Mouse (Mus musculus) stomach, embryonic 14.5 days (tissue): ENCODE results near the gene D430019H16Rik. TPM values are rescaled to one million over a fixed set of nuclear protein-coding genes. Genes with fewer than 3 reads are reported as not detected.

Source experiments
- ATAC-seq: fragments of 200-750 bp; cut with Nextera tagmentation; 2 replicates; pipeline ENCODE4 v1.8.0; 2017; ENCODE audit warnings: low read depth, moderate TSS enrichment; ENCODE audit not compliant: insufficient number of reproducible peaks, insufficient read depth, low FRiP score
- H3K27ac ChIP-seq: fragments of 300-500 bp; sonication (generic); 2 replicates; pipeline ENCODE4 v1.5.1; 2014; ENCODE audit warnings: mild to moderate bottlenecking, low read length, moderate library complexity, mixed read lengths
- H3K27me3 ChIP-seq: fragments of 300-500 bp; sonication (generic); 2 replicates; pipeline ENCODE4 v1.6.1; 2014; ENCODE audit warnings: low read length, control low read depth, mixed read lengths; ENCODE audit not compliant: control insufficient read depth, insufficient read depth
- H3K36me3 ChIP-seq: fragments of 300-500 bp; sonication (generic); 2 replicates; pipeline ENCODE4 v1.6.1; 2014; ENCODE audit warnings: mild to moderate bottlenecking, control low read depth, low read length, moderate library complexity, mixed read lengths; ENCODE audit not compliant: control insufficient read depth, insufficient read depth
- H3K4me1 ChIP-seq: fragments of 300-500 bp; sonication (generic); 2 replicates; pipeline ENCODE4 v1.6.1; 2014; ENCODE audit warnings: low read length, control low read depth, mixed read lengths; ENCODE audit not compliant: control insufficient read depth, insufficient read depth
- H3K4me2 ChIP-seq: fragments of 300-500 bp; sonication (generic); replicated peaks from 2 replicates; pipeline ENCODE4 v1.6.1; 2014; ENCODE audit warnings: low read depth, low read length, control low read depth
- H3K4me3 ChIP-seq: fragments of 300-500 bp; sonication (generic); 2 replicates; pipeline ENCODE4 v1.5.1; 2014; ENCODE audit warnings: low read depth, low read length, control low read depth
- H3K9ac ChIP-seq: fragments of 300-500 bp; sonication (generic); replicated peaks from 2 replicates; pipeline ENCODE4 v1.6.1; 2014; ENCODE audit warnings: low read depth, mild to moderate bottlenecking, control low read depth, low read length, moderate library complexity, mixed read lengths
- H3K9me3 ChIP-seq: fragments of 300-500 bp; sonication (generic); 2 replicates; pipeline ENCODE4 v1.6.1; 2016; ENCODE audit warnings: low read depth, low read length, control low read depth; ENCODE audit not compliant: control insufficient read depth
- WGBS: fragments of 180-500 bp; shearing (Covaris S2); extraction: QIAGEN DNeasy Blood & Tissue Kit; methylation state at CpG from one replicate; pipeline ENCODE4 v1.1.7; 2014; 5-methylcytosine and 5-hydroxymethylcytosine counted together
- polyA plus RNA-seq: library from polyadenylated mRNA; unstranded; fragments of >200 nt; fragmentation: Nextera tagmentation; extraction: Ambion mirVana; gene quantifications from 2 replicates; pipeline ENCODE4 v1.2.1, GENCODE M21; 2014

Gene D430019H16Rik
- polyA plus RNA-seq, result 3.8 and 4.7 TPM in 2 replicates

DNA sequence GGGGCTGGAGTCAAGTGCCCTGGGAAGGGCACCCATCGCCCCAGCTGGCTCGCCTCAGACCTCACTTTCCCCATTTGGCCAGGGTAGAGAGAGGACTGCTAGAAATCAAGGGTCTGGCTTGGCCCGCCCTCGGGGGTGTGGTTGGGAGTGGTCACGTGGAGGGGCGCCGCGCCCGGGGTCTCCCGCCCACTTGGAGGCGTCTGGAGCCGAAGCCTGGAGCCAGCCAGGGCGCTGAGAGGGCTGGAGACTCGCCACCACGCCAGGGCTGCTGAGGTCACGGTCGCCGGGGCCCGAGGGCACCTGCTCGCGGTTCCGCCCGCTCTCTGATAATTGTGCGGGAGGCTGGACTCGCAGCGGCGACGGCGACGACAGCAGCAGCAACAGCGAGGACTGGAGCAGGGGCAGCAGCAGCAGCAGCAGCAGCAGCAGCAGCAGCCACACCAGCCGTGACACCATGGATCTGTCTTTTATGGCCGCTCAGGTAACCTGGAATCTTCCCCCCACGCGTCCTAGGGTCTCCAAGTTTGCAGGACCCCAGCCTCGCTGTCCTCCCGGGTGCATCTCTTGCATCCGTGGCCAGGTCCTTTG is at the start of gene D430019H16Rik:
Gene D430019H16Rik (plus strand): TSS at position 187 of the 588 bp plus-strand sequence.
- peak; percentile 87 for ATAC-seq

GRCm38 (mm10) chr12:105406008-105406407 is 47.6 kb upstream of the D430019H16Rik start:
- no peaks in the 10 kb centered on the region for H3K9me3 ChIP-seq
- no peak overlapping the region for H3K4me3 ChIP-seq
- no peaks in the 10 kb centered on the region for H3K27me3 ChIP-seq
- ATAC-seq, result no peak
- no peak overlapping the region for H3K27ac ChIP-seq
- H3K4me2 ChIP-seq, result no peak overlapping the region
- no peaks in the 10 kb centered on the region for H3K4me1 ChIP-seq
- H3K9ac ChIP-seq, result no peak overlapping the region
- no peaks in the 10 kb centered on the region for H3K36me3 ChIP-seq
- 57% methylated on average over 6 of the region's 6 CpGs for WGBS

More for the DNA sequence above, at the start of gene D430019H16Rik:
- no peaks in the 10 kb centered on the region for H3K27me3 ChIP-seq
- H3K4me2 ChIP-seq, result peak within 1 kb of the TSS; percentile 87
- H3K4me3 ChIP-seq, result peak within 1 kb of the TSS; percentile 62
- peak within 1 kb of the TSS; percentile 48; the same call in 1 of the 2 replicates for H3K27ac ChIP-seq
- H3K4me1 ChIP-seq, result peaks cover 8% of the 10 kb centered on the region; the same call in 1 of the 2 replicates
- under 1% methylated on average over 38 of the region's 38 CpGs for WGBS
- no peaks in the 10 kb centered on the region for H3K36me3 ChIP-seq
- H3K9me3 ChIP-seq, result no peaks in the 10 kb centered on the region
- H3K9ac ChIP-seq, result peak within 1 kb of the TSS; percentile 60

DNA sequence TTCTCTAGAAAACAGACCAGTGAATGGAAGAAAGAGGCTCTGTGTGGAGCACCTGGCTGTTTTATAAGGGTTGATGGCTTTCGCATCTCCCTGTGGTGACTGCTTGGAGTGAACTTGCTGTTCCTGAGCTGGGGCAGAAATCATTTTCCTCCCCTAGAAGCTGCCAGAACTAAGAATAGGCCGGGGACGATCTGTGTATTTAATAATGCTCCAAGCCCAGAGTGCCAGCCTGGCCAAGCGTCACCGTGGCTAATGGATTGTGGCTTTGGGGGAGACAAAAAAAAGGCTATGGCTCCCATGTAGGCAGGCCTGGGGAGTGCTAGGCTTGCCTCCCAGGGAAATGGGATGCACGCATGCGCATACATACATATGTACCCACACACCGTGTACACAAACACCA is 39.7 kb upstream of the D430019H16Rik start:
- WGBS, result 90% methylated on average over 8 of the region's 8 CpGs
- H3K27me3 ChIP-seq, result no peaks in the 10 kb centered on the region
- H3K9me3 ChIP-seq, result no peaks in the 10 kb centered on the region
- H3K9ac ChIP-seq, result no peak overlapping the region
- no peaks in the 10 kb centered on the region for H3K4me1 ChIP-seq
- no peak overlapping the region for H3K4me2 ChIP-seq
- H3K36me3 ChIP-seq, result no peaks in the 10 kb centered on the region
- H3K4me3 ChIP-seq, result no peak overlapping the region
- no peak for ATAC-seq
- no peak overlapping the region for H3K27ac ChIP-seq

DNA sequence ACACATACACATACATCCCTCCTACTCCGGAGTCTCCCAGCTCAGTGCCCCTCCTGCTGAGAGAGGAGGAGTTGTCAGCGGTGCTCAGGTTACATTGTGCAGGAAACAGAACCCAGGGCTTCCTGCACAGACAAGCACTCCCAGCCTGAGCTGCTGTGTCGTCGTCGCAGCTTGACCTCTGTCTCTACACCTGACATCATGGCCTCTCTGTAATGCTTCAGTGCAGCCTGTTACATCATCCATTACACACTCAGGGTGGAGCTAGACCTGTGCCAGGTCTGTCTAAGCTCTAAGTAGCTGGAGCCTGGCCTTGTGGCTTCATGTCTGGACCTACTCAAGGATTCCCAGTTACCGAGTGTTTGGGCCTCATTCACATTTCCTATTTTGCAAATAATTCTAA is 33.2 kb upstream of the D430019H16Rik start:
- H3K36me3 ChIP-seq, result no peaks in the 10 kb centered on the region
- no peak for ATAC-seq
- H3K4me3 ChIP-seq, result no peak overlapping the region
- 39% methylated on average over 6 of the region's 6 CpGs for WGBS
- H3K27me3 ChIP-seq, result no peaks in the 10 kb centered on the region
- H3K9me3 ChIP-seq, result no peaks in the 10 kb centered on the region
- H3K9ac ChIP-seq, result no peak overlapping the region
- no peak overlapping the region for H3K27ac ChIP-seq
- H3K4me1 ChIP-seq, result no peaks in the 10 kb centered on the region
- H3K4me2 ChIP-seq, result no peak overlapping the region

DNA sequence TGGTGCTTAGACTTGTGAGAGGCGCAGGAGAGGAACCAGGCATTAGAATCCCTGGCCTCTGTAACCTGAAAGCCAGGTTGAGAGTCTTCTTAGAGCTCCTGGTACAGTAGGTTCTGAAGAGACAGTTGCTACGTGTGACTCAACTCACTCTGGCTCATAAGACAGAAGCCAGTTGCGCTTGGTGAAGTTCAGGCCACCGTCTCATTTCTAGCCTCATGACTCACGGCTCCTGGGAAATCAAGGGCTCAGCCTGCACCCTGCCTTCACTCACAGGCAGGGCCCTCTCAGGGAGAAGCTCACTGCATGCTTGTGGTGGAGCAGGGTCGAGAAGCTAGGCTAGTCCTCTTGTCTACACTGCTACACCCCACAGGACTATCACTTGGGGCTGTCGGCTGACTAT is 27.1 kb upstream of the D430019H16Rik start:
- H3K27ac ChIP-seq, result no peak overlapping the region
- no peaks in the 10 kb centered on the region for H3K4me1 ChIP-seq
- no peaks in the 10 kb centered on the region for H3K27me3 ChIP-seq
- no peak for ATAC-seq
- WGBS, result 75% methylated on average over 7 of the region's 7 CpGs
- no peaks in the 10 kb centered on the region for H3K9me3 ChIP-seq
- H3K9ac ChIP-seq, result no peak overlapping the region
- no peak overlapping the region for H3K4me2 ChIP-seq
- no peaks in the 10 kb centered on the region for H3K36me3 ChIP-seq
- no peak overlapping the region for H3K4me3 ChIP-seq

DNA sequence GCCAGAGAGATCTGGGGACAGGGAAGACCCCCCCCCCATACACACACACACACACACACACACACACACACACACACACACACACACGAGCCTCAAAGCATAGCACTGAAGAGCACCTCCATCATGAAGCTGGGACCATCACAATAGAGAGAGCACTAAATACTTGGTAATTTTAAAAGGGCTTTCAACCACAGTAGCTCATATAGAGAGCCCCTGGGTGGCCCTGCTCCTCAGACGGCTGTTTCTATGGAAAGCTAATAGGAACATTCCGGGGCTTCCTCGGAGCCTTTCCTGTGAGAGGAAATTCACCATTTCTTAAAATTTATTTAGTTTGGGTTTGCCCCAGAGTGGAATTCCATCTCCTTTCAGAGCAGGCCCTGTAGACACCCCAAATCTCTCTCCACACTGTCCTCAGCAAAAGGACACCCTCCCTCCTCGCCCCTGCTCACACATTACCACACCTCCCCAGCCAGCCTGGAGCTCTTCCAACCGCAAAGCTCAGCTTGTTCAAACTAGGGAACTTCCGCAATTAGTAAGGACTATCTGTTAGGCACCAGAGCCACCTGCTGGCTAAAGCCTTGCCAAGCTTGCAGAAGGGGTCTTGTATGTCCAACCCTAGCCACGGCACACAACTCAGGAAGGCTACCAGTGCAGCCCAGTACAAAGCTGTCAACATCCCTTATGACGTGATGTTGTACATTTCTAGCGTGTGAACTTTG is 26.5 kb upstream of the D430019H16Rik start:
- WGBS, result 33% methylated on average over 10 of the region's 10 CpGs
- no peak overlapping the region for H3K27ac ChIP-seq
- no peaks in the 10 kb centered on the region for H3K27me3 ChIP-seq
- H3K4me2 ChIP-seq, result 0 out of 2 replicates have a peak overlapping the region, but pooled peaks have one; percentile 8
- no peaks in the 10 kb centered on the region for H3K4me1 ChIP-seq
- no peaks in the 10 kb centered on the region for H3K36me3 ChIP-seq
- H3K4me3 ChIP-seq, result no peak overlapping the region
- no peaks in the 10 kb centered on the region for H3K9me3 ChIP-seq
- ATAC-seq, result peak; percentile 63; the same call in 1 of the 2 replicates
- no peak overlapping the region for H3K9ac ChIP-seq

GRCm38 (mm10) chr12:105431872-105432271 is 21.8 kb upstream of the D430019H16Rik start:
- H3K9me3 ChIP-seq, result no peaks in the 10 kb centered on the region
- WGBS, result 48% methylated on average over 3 of the region's 3 CpGs
- H3K27me3 ChIP-seq, result no peaks in the 10 kb centered on the region
- H3K36me3 ChIP-seq, result no peaks in the 10 kb centered on the region
- no peaks in the 10 kb centered on the region for H3K4me1 ChIP-seq
- no peak overlapping the region for H3K4me3 ChIP-seq
- H3K4me2 ChIP-seq, result no peak overlapping the region
- no peak for ATAC-seq
- no peak overlapping the region for H3K27ac ChIP-seq
- no peak overlapping the region for H3K9ac ChIP-seq

GRCm38 (mm10) chr12:105432807-105433206 is 20.8 kb upstream of the D430019H16Rik start:
- no peak overlapping the region for H3K9ac ChIP-seq
- no peak for ATAC-seq
- no peak overlapping the region for H3K4me3 ChIP-seq
- no peak overlapping the region for H3K27ac ChIP-seq
- no peaks in the 10 kb centered on the region for H3K9me3 ChIP-seq
- no peak overlapping the region for H3K4me2 ChIP-seq
- H3K4me1 ChIP-seq, result no peaks in the 10 kb centered on the region
- H3K27me3 ChIP-seq, result no peaks in the 10 kb centered on the region
- 47% methylated on average over 3 of the region's 3 CpGs for WGBS
- no peaks in the 10 kb centered on the region for H3K36me3 ChIP-seq
